Mouse (Mus musculus) kidney, adult 2 months (tissue): ENCODE results near the gene Psmb8.

Experiments used
- CTCF ChIP-seq: fragments of 200-500 bp; conservative IDR thresholded peaks from 2 replicates; pipeline ENCODE4 v1.5.1; 2011; ENCODE audit warnings: low read depth, mild to moderate bottlenecking, control low read depth, low read length, moderate library complexity, mixed read lengths; ENCODE audit not compliant: insufficient read depth, insufficient read length
- POLR2A ChIP-seq: fragments of 200-500 bp; IDR thresholded peaks from one replicate; pipeline ENCODE4 v1.6.1; 2011; ENCODE audit warnings: low read depth, low read length, control low read depth

DNA sequence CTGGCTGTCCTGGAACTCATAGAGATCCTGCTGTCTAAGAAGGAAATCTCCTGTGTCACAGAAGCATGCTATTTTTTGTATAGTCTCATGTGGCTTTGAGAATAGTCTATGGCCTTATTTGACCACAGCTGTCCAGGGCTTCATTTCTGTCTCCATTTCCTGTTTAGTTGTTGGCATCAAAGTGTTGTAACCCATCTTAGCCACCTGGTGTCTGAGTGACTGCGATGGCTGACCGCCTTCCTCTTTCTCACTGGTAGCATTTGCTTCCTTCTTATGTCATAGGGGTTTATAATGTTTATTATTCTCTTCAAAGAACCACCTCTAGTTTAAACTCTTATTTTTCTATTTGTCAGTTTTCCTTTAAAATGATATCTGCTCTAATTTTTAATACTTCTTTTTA is 51.2 kb downstream of the Psmb8 start:
- no peak for TF ChIP-seq CTCF
- TF ChIP-seq POLR2A, result no peak
